Mouse (Mus musculus) liver, embryonic 14.5 days (tissue): ENCODE results near the gene Gabarap. TPM values are rescaled to one million over a fixed set of nuclear protein-coding genes. Genes with fewer than 3 reads are reported as not detected.
A peak's percentile ranks its signal among the peaks of the same experiment; 100 is the strongest.

Experiments
- ATAC-seq: fragments of 200-750 bp; cut with Nextera tagmentation; 2 replicates; pipeline ENCODE4 v1.8.0; 2017; ENCODE audit warnings: moderate number of reproducible peaks, mild to moderate bottlenecking, moderate library complexity; ENCODE audit not compliant: insufficient read depth
- DNase-seq, 3 experiments: peaks; one replicate each; pipeline ENCODE4 v3.0.0-alpha.2; 2012 to 2013; ENCODE audit warnings: low read depth in 3 of 3, low spot score in 3 of 3
- H3K27ac ChIP-seq: fragments of 300-500 bp; sonication (generic); 2 replicates; pipeline ENCODE4 v1.5.1; 2014; ENCODE audit warnings: moderate library complexity, mild to moderate bottlenecking, control low read depth, inconsistent platforms
- H3K27me3 ChIP-seq: fragments of 300-500 bp; sonication (generic); 2 replicates; pipeline ENCODE4 v1.6.1; 2014; ENCODE audit warnings: mild to moderate bottlenecking, low read length, moderate library complexity; ENCODE audit not compliant: control insufficient read depth, insufficient read depth
- H3K36me3 ChIP-seq: fragments of 300-500 bp; sonication (generic); replicated peaks from 2 replicates; pipeline ENCODE4 v1.6.1; 2014; ENCODE audit warnings: low read depth; ENCODE audit not compliant: control insufficient read depth, insufficient read depth
- H3K4me1 ChIP-seq, 2 experiments: fragments of 200-500 bp in 1 of 2; fragments of 300-500 bp in 1 of 2; sonication (generic) in 1 of 2; replicated peaks; 2 replicates each; pipeline ENCODE4 v1.6.1; 2012 to 2014; ENCODE audit warnings: antibody characterized with exemption in 1 of 2, inconsistent platforms in 1 of 2, low read length in 1 of 2; ENCODE audit not compliant: control insufficient read depth in 2 of 2, insufficient read depth in 2 of 2
- H3K4me2 ChIP-seq: fragments of 300-500 bp; sonication (generic); 2 replicates; pipeline ENCODE4 v1.6.1; 2014; ENCODE audit warnings: low read depth, mild to moderate bottlenecking, control low read depth, moderate library complexity
- H3K4me3 ChIP-seq, 2 experiments: fragments of 200-500 bp in 1 of 2; fragments of 300-500 bp in 1 of 2; sonication (generic) in 1 of 2; 2 replicates each; pipeline ENCODE4 v1.5.1; 2012 to 2014; ENCODE audit warnings: low read depth in 2 of 2, low read length in 2 of 2, mild to moderate bottlenecking in 2 of 2, control low read depth in 1 of 2, inconsistent platforms in 1 of 2, moderate library complexity in 1 of 2; ENCODE audit not compliant: insufficient read depth in 1 of 2
- H3K9ac ChIP-seq: fragments of 300-500 bp; sonication (generic); replicated peaks from 2 replicates; pipeline ENCODE4 v1.6.1; 2014; ENCODE audit warnings: mild to moderate bottlenecking, control low read depth, moderate library complexity
- H3K9me3 ChIP-seq: fragments of 300-500 bp; sonication (generic); 2 replicates; pipeline ENCODE4 v1.6.1; 2016; ENCODE audit warnings: low read length, mixed read lengths; ENCODE audit not compliant: control insufficient read depth
- CTCF ChIP-seq: IDR thresholded peaks from 2 replicates; pipeline ENCODE4 v1.5.1; 2016; ENCODE audit warnings: antibody characterized with exemption, low read depth, control low read depth
- EP300 ChIP-seq: IDR thresholded peaks from 2 replicates; pipeline ENCODE4 v1.6.1; 2016; ENCODE audit warnings: antibody characterized with exemption, low read depth
- WGBS: fragments of 180-500 bp; shearing (Covaris S2); extraction: QIAGEN DNeasy Blood & Tissue Kit; methylation state at CpG from one replicate; pipeline ENCODE4 v1.1.7; 2014; ENCODE audit not compliant: insufficient replicate concordance; 5-methylcytosine and 5-hydroxymethylcytosine counted together
- microRNA counts: library from miRNA; unstranded; fragments of <30 nt; microRNA quantifications from one replicate; lab custom pipeline; 2016
- microRNA-seq: library from miRNA; unstranded; fragments of <30 nt; microRNA quantifications from one replicate; pipeline ENCODE4, GENCODE M21; 2016
- polyA plus RNA-seq, 2 experiments: library from polyadenylated mRNA; depleted of rRNA in 1 of 2; stranded (reverse) in 1 of 2; unstranded in 1 of 2; fragments of >200 nt; fragmentation: Nextera tagmentation in 1 of 2; extraction: Ambion mirVana in 1 of 2; gene quantifications; 2 replicates each; pipeline versions ENCODE4 v1.2.1 to v1.2.3; 2012 to 2014

Gabarap gene
- polyA plus RNA-seq, 2 experiments, result 134 to 300 TPM

DNA sequence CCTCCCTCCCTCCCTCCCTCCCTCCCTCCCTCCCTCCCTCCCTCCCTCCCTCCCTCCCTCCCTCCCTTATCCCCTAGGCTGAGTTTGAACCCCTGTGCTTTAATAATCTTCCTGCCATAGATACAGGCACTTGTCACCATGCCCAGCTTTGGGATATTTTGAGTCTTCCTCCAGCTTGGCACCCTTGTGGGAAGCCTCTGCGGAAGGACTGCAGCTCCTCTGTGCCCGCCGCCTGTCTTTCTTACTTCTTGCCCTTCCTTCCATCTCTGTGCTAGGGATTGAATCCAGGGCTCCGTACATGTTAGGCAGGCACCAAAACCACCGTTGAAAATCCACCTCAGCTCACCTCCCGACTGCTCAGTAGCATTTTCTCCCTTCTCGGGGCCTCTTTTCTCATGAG, 49.2 kb downstream of the Gabarap start:
- no peaks in the 10 kb centered on the region for H3K9me3 ChIP-seq
- H3K9ac ChIP-seq, result no peak overlapping the region
- ATAC-seq (no peak), DNase-seq (no peak)
- no peaks in the 10 kb centered on the region for H3K36me3 ChIP-seq
- TF ChIP-seq CTCF (no peak), EP300 (no peak)
- 59% methylated on average over 7 of the region's 7 CpGs for WGBS
- H3K27ac ChIP-seq, result no peak overlapping the region
- H3K27me3 ChIP-seq, result no peaks in the 10 kb centered on the region
- no peaks in the 10 kb centered on the region for H3K4me1 ChIP-seq
- no peak overlapping the region for H3K4me2 ChIP-seq
- no peak overlapping the region for H3K4me3 ChIP-seq

DNA sequence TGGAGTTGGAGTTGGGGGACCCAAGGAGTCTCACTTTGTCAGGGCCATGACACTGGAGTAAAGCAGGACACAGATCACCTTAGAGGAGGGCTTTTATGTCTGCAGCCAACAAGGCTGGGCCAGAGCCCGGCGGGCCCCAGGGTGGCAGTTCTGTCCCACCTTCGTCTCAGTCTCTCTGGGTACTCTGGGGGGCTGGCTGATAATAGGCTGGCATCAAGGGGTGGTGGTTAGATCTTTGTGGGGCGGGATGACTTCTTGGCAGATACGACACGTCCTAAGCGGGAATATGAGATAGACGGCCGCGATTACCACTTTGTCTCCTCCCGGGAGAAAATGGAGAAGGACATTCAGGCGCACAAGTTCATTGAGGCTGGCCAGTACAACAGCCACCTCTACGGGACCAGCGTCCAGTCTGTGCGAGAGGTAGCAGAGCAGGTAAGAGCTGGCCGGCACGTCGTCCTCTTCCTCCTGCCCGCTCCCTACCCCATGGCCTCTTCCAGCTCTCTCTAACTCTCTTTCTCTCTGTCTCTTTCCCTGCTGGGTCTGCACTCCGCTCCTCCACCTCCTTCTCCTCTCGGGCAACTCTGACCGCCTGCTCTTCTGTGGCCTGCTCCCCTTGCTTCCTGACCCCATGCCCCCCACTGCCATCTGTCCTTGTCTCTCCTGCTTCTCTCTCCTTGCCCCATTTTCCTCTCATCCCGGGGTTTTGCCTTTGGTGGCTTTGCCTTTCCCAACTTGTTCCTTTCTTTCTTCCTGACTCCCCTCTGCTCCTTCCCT, 51.6 kb downstream of the Gabarap start:
- Histone ChIP-seq H3K9me3 (no peaks in the 10 kb centered on the region), H3K9ac (no peak overlapping the region), H3K27ac (no peak overlapping the region), H3K36me3 (no peaks in the 10 kb centered on the region), H3K4me3 (no peak overlapping the region), H3K4me2 (no peak overlapping the region), H3K4me1 (no peaks in the 10 kb centered on the region), H3K27me3 (no peaks in the 10 kb centered on the region)
- 74% methylated on average over 23 of the region's 23 CpGs for WGBS
- DNase-seq (no peak), ATAC-seq (no peak)
- no peak for TF ChIP-seq EP300
- TF ChIP-seq CTCF, result no peak

DNA sequence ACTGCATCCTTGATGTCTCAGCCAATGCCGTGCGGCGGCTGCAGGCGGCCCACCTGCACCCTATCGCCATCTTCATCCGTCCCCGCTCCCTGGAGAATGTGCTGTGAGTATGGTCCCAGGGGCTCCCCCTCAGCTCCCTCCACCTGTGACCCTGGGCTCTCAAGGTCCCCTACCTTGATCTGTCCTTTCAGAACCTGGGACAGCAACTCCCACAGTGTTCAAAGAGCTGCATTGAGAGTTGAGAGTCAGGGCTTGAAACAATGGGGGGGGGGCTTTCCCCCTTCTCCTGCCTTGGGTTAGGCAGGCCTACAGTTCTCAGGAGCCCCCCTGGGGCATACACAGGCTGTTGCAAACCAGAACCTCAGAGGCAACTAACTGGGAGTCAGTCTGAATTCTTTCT, 52.7 kb downstream of the Gabarap start:
- ATAC-seq, result no peak
- WGBS, result 82% methylated on average over 7 of the region's 7 CpGs
- Histone ChIP-seq H3K4me1 (no peaks in the 10 kb centered on the region), H3K36me3 (no peaks in the 10 kb centered on the region), H3K9ac (no peak overlapping the region), H3K9me3 (no peaks in the 10 kb centered on the region), H3K4me3 (no peak overlapping the region), H3K27ac (no peak overlapping the region), H3K4me2 (no peak overlapping the region), H3K27me3 (no peaks in the 10 kb centered on the region)
- no peak for TF ChIP-seq EP300
- TF ChIP-seq CTCF, result no peak
- no peak for DNase-seq

MicroRNAs encoded within 50 kb of the gene (microRNA counts, 519-probe panel; counts per million panel counts)
- microRNA mmu-miR-324-3p (lab: Ali Mortazavi, UCI) (69.9 counts per million), microRNA mmu-miR-324-5p (lab: Ali Mortazavi, UCI) (5,270 counts per million, percentile 26 among the panel's probes with 10 or more counts)

Small RNAs within 50 kb of the gene (microRNA-seq; reads per million reads assigned to microRNA genes)
- not detected for gene Gm44349
- gene Mir324, result 2,791 reads per million, percentile 83 among the genes with 10 or more reads in this experiment

Other genes starting within 250 kb of the Gabarap start
Only the 30 nearest of the 39 such genes appear.
- gene Chrnb1, start 195.2 kb upstream of the Gabarap start, polyA plus RNA-seq (2012; rRNA removed), result 0.44 and 0.58 TPM in 2 replicates
- gene Chrnb1, start 195.2 kb upstream of the Gabarap start, polyA plus RNA-seq (2014; fragmentation: Nextera tagmentation; extraction: Ambion mirVana), result 0.32 and 0.33 TPM in 2 replicates
- gene Fgf11, start 189.3 kb upstream of the Gabarap start, polyA plus RNA-seq (2012; rRNA removed), result 0.41 and 0.42 TPM in 2 replicates
- 0.06 and 0.13 TPM in 2 replicates for gene Fgf11, start 189.3 kb upstream of the Gabarap start, polyA plus RNA-seq (2014; fragmentation: Nextera tagmentation; extraction: Ambion mirVana)
- gene Tmem102, start 185.5 kb upstream of the Gabarap start, polyA plus RNA-seq (2012; rRNA removed), result 0.25 TPM in 2 replicates
- gene Tmem102, start 185.5 kb upstream of the Gabarap start, polyA plus RNA-seq (2014; fragmentation: Nextera tagmentation; extraction: Ambion mirVana), result 0.57 and 0.80 TPM in 2 replicates
- not detected in 2 replicates for gene Gm39566, start 175.8 kb upstream of the Gabarap start, polyA plus RNA-seq (2012; rRNA removed)
- not detected in 2 replicates for gene Gm39566, start 175.8 kb upstream of the Gabarap start, polyA plus RNA-seq (2014; fragmentation: Nextera tagmentation; extraction: Ambion mirVana)
- not detected in 2 replicates for gene Spem2, start 172.7 kb upstream of the Gabarap start, polyA plus RNA-seq (2012; rRNA removed)
- gene Spem2, start 172.7 kb upstream of the Gabarap start, polyA plus RNA-seq (2014; fragmentation: Nextera tagmentation; extraction: Ambion mirVana), result not detected in 2 replicates
- gene Spem1, start 169.0 kb upstream of the Gabarap start, polyA plus RNA-seq (2012; rRNA removed), result not detected in 2 replicates
- not detected in 2 replicates for gene Spem1, start 169.0 kb upstream of the Gabarap start, polyA plus RNA-seq (2014; fragmentation: Nextera tagmentation; extraction: Ambion mirVana)
- 2.0 and 2.2 TPM in 2 replicates for gene Nlgn2, start 153.4 kb upstream of the Gabarap start, polyA plus RNA-seq (2012; rRNA removed)
- 0.48 and 0.76 TPM in 2 replicates for gene Nlgn2, start 153.4 kb upstream of the Gabarap start, polyA plus RNA-seq (2014; fragmentation: Nextera tagmentation; extraction: Ambion mirVana)
- gene Tmem256, start 152.6 kb upstream of the Gabarap start, polyA plus RNA-seq (2012; rRNA removed), result 143 and 197 TPM in 2 replicates
- 384 and 393 TPM in 2 replicates for gene Tmem256, start 152.6 kb upstream of the Gabarap start, polyA plus RNA-seq (2014; fragmentation: Nextera tagmentation; extraction: Ambion mirVana)
- gene Plscr3, start 144.8 kb upstream of the Gabarap start, polyA plus RNA-seq (2012; rRNA removed), result 18.0 and 20.0 TPM in 2 replicates
- gene Plscr3, start 144.8 kb upstream of the Gabarap start, polyA plus RNA-seq (2014; fragmentation: Nextera tagmentation; extraction: Ambion mirVana), result 22.8 and 25.0 TPM in 2 replicates
- gene Tnk1, start 132.4 kb upstream of the Gabarap start, polyA plus RNA-seq (2012; rRNA removed), result 1.2 TPM in 2 replicates
- 0.43 and 0.80 TPM in 2 replicates for gene Tnk1, start 132.4 kb upstream of the Gabarap start, polyA plus RNA-seq (2014; fragmentation: Nextera tagmentation; extraction: Ambion mirVana)
- not detected in 2 replicates for gene Tmem95, start 113.1 kb upstream of the Gabarap start, polyA plus RNA-seq (2012; rRNA removed)
- not detected in 2 replicates for gene Tmem95, start 113.1 kb upstream of the Gabarap start, polyA plus RNA-seq (2014; fragmentation: Nextera tagmentation; extraction: Ambion mirVana)
- 0.93 TPM in 2 replicates for gene Kctd11, start 109.7 kb upstream of the Gabarap start, polyA plus RNA-seq (2012; rRNA removed)
- 0.53 and 1.00 TPM in 2 replicates for gene Kctd11, start 109.7 kb upstream of the Gabarap start, polyA plus RNA-seq (2014; fragmentation: Nextera tagmentation; extraction: Ambion mirVana)
- 2.7 and 2.8 TPM in 2 replicates for gene Acap1, start 95.6 kb upstream of the Gabarap start, polyA plus RNA-seq (2012; rRNA removed)
- 2.9 and 3.3 TPM in 2 replicates for gene Acap1, start 95.6 kb upstream of the Gabarap start, polyA plus RNA-seq (2014; fragmentation: Nextera tagmentation; extraction: Ambion mirVana)
- 0.40 and 0.48 TPM in 2 replicates for gene 2810408A11Rik, start 90.2 kb upstream of the Gabarap start, polyA plus RNA-seq (2012; rRNA removed)
- 0.93 and 1.7 TPM in 2 replicates for gene 2810408A11Rik, start 90.2 kb upstream of the Gabarap start, polyA plus RNA-seq (2014; fragmentation: Nextera tagmentation; extraction: Ambion mirVana)
- 13.1 and 20.5 TPM in 2 replicates for gene Neurl4, start 90.1 kb upstream of the Gabarap start, polyA plus RNA-seq (2012; rRNA removed)
- gene Neurl4, start 90.1 kb upstream of the Gabarap start, polyA plus RNA-seq (2014; fragmentation: Nextera tagmentation; extraction: Ambion mirVana), result 2.5 and 3.4 TPM in 2 replicates
- gene Gps2, start 77.3 kb upstream of the Gabarap start, polyA plus RNA-seq (2012; rRNA removed), result 79.5 and 93.1 TPM in 2 replicates
- gene Gps2, start 77.3 kb upstream of the Gabarap start, polyA plus RNA-seq (2014; fragmentation: Nextera tagmentation; extraction: Ambion mirVana), result 82.7 and 91.2 TPM in 2 replicates
- 652 and 846 TPM in 2 replicates for gene Eif5a, start 69.2 kb upstream of the Gabarap start, polyA plus RNA-seq (2012; rRNA removed)
- gene Eif5a, start 69.2 kb upstream of the Gabarap start, polyA plus RNA-seq (2014; fragmentation: Nextera tagmentation; extraction: Ambion mirVana), result 1,316 and 1,415 TPM in 2 replicates
- gene Ybx2, start 55.3 kb upstream of the Gabarap start, polyA plus RNA-seq (2012; rRNA removed), result 0.57 and 0.58 TPM in 2 replicates
- 0.23 TPM in 1 of 2 replicates, not detected in the other for gene Ybx2, start 55.3 kb upstream of the Gabarap start, polyA plus RNA-seq (2014; fragmentation: Nextera tagmentation; extraction: Ambion mirVana)
- 17.0 and 17.4 TPM in 2 replicates for gene Slc2a4, start 43.0 kb upstream of the Gabarap start, polyA plus RNA-seq (2012; rRNA removed)
- 12.6 and 14.0 TPM in 2 replicates for gene Slc2a4, start 43.0 kb upstream of the Gabarap start, polyA plus RNA-seq (2014; fragmentation: Nextera tagmentation; extraction: Ambion mirVana)
- 2.0 and 4.0 TPM in 2 replicates for gene Cldn7, start 26.4 kb upstream of the Gabarap start, polyA plus RNA-seq (2012; rRNA removed)
- gene Cldn7, start 26.4 kb upstream of the Gabarap start, polyA plus RNA-seq (2014; fragmentation: Nextera tagmentation; extraction: Ambion mirVana), result 2.2 TPM in 2 replicates
- gene Ctdnep1, start 10.0 kb upstream of the Gabarap start, polyA plus RNA-seq (2012; rRNA removed), result 23.6 and 32.3 TPM in 2 replicates
- 9.7 and 10.7 TPM in 2 replicates for gene Ctdnep1, start 10.0 kb upstream of the Gabarap start, polyA plus RNA-seq (2014; fragmentation: Nextera tagmentation; extraction: Ambion mirVana)
- gene Elp5, start 8.6 kb upstream of the Gabarap start, polyA plus RNA-seq (2012; rRNA removed), result 44.0 and 46.1 TPM in 2 replicates
- gene Elp5, start 8.6 kb upstream of the Gabarap start, polyA plus RNA-seq (2014; fragmentation: Nextera tagmentation; extraction: Ambion mirVana), result 70.2 and 74.0 TPM in 2 replicates
- gene Phf23, start 4.6 kb downstream of the Gabarap start, polyA plus RNA-seq (2012; rRNA removed), result 10.8 and 14.8 TPM in 2 replicates
- gene Phf23, start 4.6 kb downstream of the Gabarap start, polyA plus RNA-seq (2014; fragmentation: Nextera tagmentation; extraction: Ambion mirVana), result 11.9 and 12.1 TPM in 2 replicates
- 4.2 and 4.6 TPM in 2 replicates for gene Dvl2, start 9.5 kb downstream of the Gabarap start, polyA plus RNA-seq (2012; rRNA removed)
- gene Dvl2, start 9.5 kb downstream of the Gabarap start, polyA plus RNA-seq (2014; fragmentation: Nextera tagmentation; extraction: Ambion mirVana), result 3.4 and 4.2 TPM in 2 replicates
- gene Acadvl, start 24.3 kb downstream of the Gabarap start, polyA plus RNA-seq (2012; rRNA removed), result 27.8 and 40.6 TPM in 2 replicates
- 84.1 and 98.1 TPM in 2 replicates for gene Acadvl, start 24.3 kb downstream of the Gabarap start, polyA plus RNA-seq (2014; fragmentation: Nextera tagmentation; extraction: Ambion mirVana)
- gene Dlg4, start 25.8 kb downstream of the Gabarap start, polyA plus RNA-seq (2012; rRNA removed), result 1.5 and 1.9 TPM in 2 replicates
- gene Dlg4, start 25.8 kb downstream of the Gabarap start, polyA plus RNA-seq (2014; fragmentation: Nextera tagmentation; extraction: Ambion mirVana), result 0.33 and 0.54 TPM in 2 replicates
- 1.3 TPM in 2 replicates for gene Asgr1, start 62.9 kb downstream of the Gabarap start, polyA plus RNA-seq (2012; rRNA removed)
- 2.6 and 4.1 TPM in 2 replicates for gene Asgr1, start 62.9 kb downstream of the Gabarap start, polyA plus RNA-seq (2014; fragmentation: Nextera tagmentation; extraction: Ambion mirVana)
- 10.0 and 11.5 TPM in 2 replicates for gene Asgr2, start 101.5 kb downstream of the Gabarap start, polyA plus RNA-seq (2012; rRNA removed)
- 9.0 and 10.6 TPM in 2 replicates for gene Asgr2, start 101.5 kb downstream of the Gabarap start, polyA plus RNA-seq (2014; fragmentation: Nextera tagmentation; extraction: Ambion mirVana)
- gene Mgl2, start 139.2 kb downstream of the Gabarap start, polyA plus RNA-seq (2012; rRNA removed), result 1.1 and 1.2 TPM in 2 replicates
- gene Mgl2, start 139.2 kb downstream of the Gabarap start, polyA plus RNA-seq (2014; fragmentation: Nextera tagmentation; extraction: Ambion mirVana), result 1.9 and 2.2 TPM in 2 replicates
- 0.25 and 0.34 TPM in 2 replicates for gene Clec10a, start 165.1 kb downstream of the Gabarap start, polyA plus RNA-seq (2012; rRNA removed)
- 0.16 and 0.76 TPM in 2 replicates for gene Clec10a, start 165.1 kb downstream of the Gabarap start, polyA plus RNA-seq (2014; fragmentation: Nextera tagmentation; extraction: Ambion mirVana)